Mouse (Mus musculus) heart, postnatal 36 days (tissue): ENCODE measurements at regions not wholly inside any gene's neighbourhood (a gene's known extent, or its start where the extent isn't known, plus 50 kb on each side); places are given as distances from the start of the nearest gene placed in this dataset.

Experiments used
- DNase-seq, 2 experiments: peaks; one replicate each; pipeline ENCODE4 v3.0.0; 2021 to 2022
- intact Hi-C: fragments of 180-260 bp; cut with DNase I; formaldehyde crosslinking; loops from one replicate; pipeline ENCODE4 v1.15.1; 2025

- no peak for DNase-seq
- intact Hi-C loops, result no loop called here
Measured at GRCm38 (mm10) chr5:132855619-132856510, 312.7 kb upstream of the Auts2 start.

GRCm38 (mm10) chr5:132850770-132851169 is 307.6 kb upstream of the Auts2 start:
- no peak for DNase-seq
- intact Hi-C loops, result no loop called here

GRCm38 (mm10) chr5:132848086-132848485 is 304.9 kb upstream of the Auts2 start:
- intact Hi-C loops, result no loop called here
- DNase-seq, result no peak

GRCm38 (mm10) chr5:132843284-132843683 is 300.1 kb upstream of the Auts2 start:
- DNase-seq, result no peak
- intact Hi-C loops, result no loop called here

GRCm38 (mm10) chr5:132841794-132842193 is 298.6 kb upstream of the Auts2 start:
- intact Hi-C loops, result no loop called here
- no peak for DNase-seq

- intact Hi-C loops, result no loop called here
- DNase-seq, result no peak
Measured at GRCm38 (mm10) chr5:132837420-132837819, 294.3 kb upstream of the Auts2 start.

GRCm38 (mm10) chr5:132828993-132829392 is 285.8 kb upstream of the Auts2 start:
- intact Hi-C loops, result no loop called here

GRCm38 (mm10) chr5:132827555-132828333 is 284.6 kb upstream of the Auts2 start:
- no peak for DNase-seq
- intact Hi-C loops, result no loop called here

More at GRCm38 (mm10) chr5:132828993-132829392, 285.8 kb upstream of the Auts2 start:
- no peak for DNase-seq

- intact Hi-C loops, result no loop called here
- DNase-seq, result peak; percentile 19 to 33
Measured at GRCm38 (mm10) chr5:132826009-132826408, 282.9 kb upstream of the Auts2 start.

- intact Hi-C loops, result no loop called here
- no peak for DNase-seq
Measured at GRCm38 (mm10) chr5:132817665-132818064, 274.5 kb upstream of the Auts2 start.

- peak in 1 of 2 experiments; percentile 12 for DNase-seq
- intact Hi-C loops, result no loop called here
Measured at GRCm38 (mm10) chr5:132809181-132809580, 266.0 kb upstream of the Auts2 start.

GRCm38 (mm10) chr5:132796061-132796460 is 252.9 kb upstream of the Auts2 start:
- intact Hi-C loops, result no loop called here
- DNase-seq, result no peak

- no peak for DNase-seq
- intact Hi-C loops, result no loop called here
Measured at GRCm38 (mm10) chr5:132792484-132792883, 249.3 kb upstream of the Auts2 start.

GRCm38 (mm10) chr5:132785291-132785690 is 242.1 kb upstream of the Auts2 start:
- DNase-seq, result peak; percentile 15 to 17
- intact Hi-C loops, result no loop called here

GRCm38 (mm10) chr5:132784791-132785190 is 241.6 kb upstream of the Auts2 start:
- intact Hi-C loops, result no loop called here
- no peak for DNase-seq

- intact Hi-C loops, result no loop called here
- DNase-seq, result no peak
Measured at GRCm38 (mm10) chr5:132774141-132774680, 231.1 kb upstream of the Auts2 start.

GRCm38 (mm10) chr5:132760396-132760795 is 217.3 kb upstream of the Auts2 start:
- no peak for DNase-seq
- intact Hi-C loops, result no loop called here

- DNase-seq, result no peak
- intact Hi-C loops, result no loop called here
Measured at GRCm38 (mm10) chr5:132759751-132760150, 216.6 kb upstream of the Auts2 start.

GRCm38 (mm10) chr5:132758941-132759340 is 215.8 kb upstream of the Auts2 start:
- DNase-seq, result no peak
- intact Hi-C loops, result no loop called here

- DNase-seq, result no peak
- intact Hi-C loops, result no loop called here
Measured at GRCm38 (mm10) chr5:132737966-132738365, 194.8 kb upstream of the Auts2 start.

- DNase-seq, result no peak
- intact Hi-C loops, result loop anchor here (10.0 kb wide), 1 partner anchor 274 kb away; no protein-coding TSS in a partner anchor
Measured at GRCm38 (mm10) chr5:132728689-132729189, 185.6 kb upstream of the Auts2 start.
